Mouse (Mus musculus) gastrocnemius, postnatal 4 days (tissue): ENCODE results near the gene Slc44a2. TPM values are rescaled to one million over a fixed set of nuclear protein-coding genes. Genes with fewer than 3 reads are reported as not detected.

Experiments
- DNase-seq, 2 experiments: peaks; one replicate each; pipeline ENCODE4 v3.0.0; 2021 to 2022; ENCODE audit warnings: low spot score in 2 of 2, mixed read lengths in 2 of 2
- total RNA-seq, 2 experiments: library from RNA; stranded (reverse); gene quantifications; 2 replicates each; pipeline ENCODE4 v1.2.3; 2021

Slc44a2 gene
- total RNA-seq, 2 experiments from 2014 or later: 139 to 151 TPM

DNA sequence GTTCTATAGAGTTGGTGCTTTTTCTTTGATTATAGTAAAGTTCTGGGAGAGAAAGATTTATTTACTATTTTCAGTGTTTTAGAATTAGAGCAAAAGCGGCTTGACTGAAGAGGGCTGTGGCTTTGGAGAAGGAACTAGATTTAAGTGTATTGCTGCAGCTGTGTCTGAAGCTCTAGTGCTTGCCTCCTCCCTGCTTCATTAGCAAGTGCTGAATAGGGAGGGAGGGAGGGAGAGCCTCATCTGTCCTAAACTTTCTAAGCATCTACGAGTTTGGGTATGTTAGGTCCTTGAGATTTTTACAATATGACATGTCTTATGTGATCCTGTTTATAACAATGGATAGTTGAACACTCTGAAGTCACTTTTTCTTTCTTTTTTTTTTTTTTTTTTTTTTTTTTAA, 50.4 kb downstream of the Slc44a2 start:
- DNase-seq: no peak

GRCm38 (mm10) chr9:21372508-21372907, 52.0 kb downstream of the Slc44a2 start:
- DNase-seq: no peak

DNA sequence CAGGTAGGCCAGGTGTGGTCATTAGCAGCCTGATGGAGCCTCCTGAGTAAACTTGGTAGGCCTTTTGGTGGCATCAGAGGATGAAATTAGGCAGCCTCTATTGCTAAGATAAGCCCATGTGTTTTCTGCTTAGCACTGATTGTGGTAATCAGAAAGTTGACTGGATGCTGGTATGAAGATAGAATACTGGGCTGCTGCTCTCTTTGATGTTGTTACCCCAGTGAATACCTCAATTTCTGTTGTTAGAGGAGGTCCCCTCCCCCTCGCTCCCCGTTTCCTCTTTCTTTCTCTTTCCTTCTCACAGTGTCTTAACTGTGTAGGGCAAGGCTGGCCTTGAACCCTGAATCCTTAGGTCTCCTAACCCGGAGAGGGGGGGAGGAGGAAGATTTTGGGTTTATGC, 58.7 kb downstream of the Slc44a2 start:
- DNase-seq: no peak

- no peak for DNase-seq
Measured at GRCm38 (mm10) chr9:21380868-21381267, 60.4 kb downstream of the Slc44a2 start.

GRCm38 (mm10) chr9:21383966-21384365, 63.5 kb downstream of the Slc44a2 start:
- no peak for DNase-seq

GRCm38 (mm10) chr9:21392646-21393175, 72.2 kb downstream of the Slc44a2 start:
- no peak for DNase-seq

- DNase-seq: no peak
Measured at GRCm38 (mm10) chr9:21395692-21396091, 75.2 kb downstream of the Slc44a2 start.

- DNase-seq: no peak
Measured at GRCm38 (mm10) chr9:21397170-21397569, 76.7 kb downstream of the Slc44a2 start.

DNA sequence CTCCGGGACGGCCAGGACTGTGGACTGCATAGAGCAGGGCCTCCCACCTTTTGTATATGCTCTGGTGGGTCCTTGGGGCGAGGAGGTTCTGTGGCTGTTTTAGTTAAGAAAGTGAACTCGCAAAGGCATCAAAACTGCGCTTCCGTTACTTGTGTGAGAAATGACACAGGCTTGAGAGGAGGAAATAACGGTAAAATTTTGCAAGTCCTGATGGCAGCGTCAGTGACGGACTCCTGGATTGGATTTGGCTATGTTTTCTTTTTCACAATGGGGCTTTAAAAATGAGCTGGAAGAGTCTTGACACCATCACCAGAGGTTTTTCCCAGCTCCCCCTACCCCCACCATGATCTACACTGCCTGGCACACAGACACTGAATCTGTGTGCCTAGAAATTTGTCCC, 80.5 kb downstream of the Slc44a2 start:
- DNase-seq: no peak

DNA sequence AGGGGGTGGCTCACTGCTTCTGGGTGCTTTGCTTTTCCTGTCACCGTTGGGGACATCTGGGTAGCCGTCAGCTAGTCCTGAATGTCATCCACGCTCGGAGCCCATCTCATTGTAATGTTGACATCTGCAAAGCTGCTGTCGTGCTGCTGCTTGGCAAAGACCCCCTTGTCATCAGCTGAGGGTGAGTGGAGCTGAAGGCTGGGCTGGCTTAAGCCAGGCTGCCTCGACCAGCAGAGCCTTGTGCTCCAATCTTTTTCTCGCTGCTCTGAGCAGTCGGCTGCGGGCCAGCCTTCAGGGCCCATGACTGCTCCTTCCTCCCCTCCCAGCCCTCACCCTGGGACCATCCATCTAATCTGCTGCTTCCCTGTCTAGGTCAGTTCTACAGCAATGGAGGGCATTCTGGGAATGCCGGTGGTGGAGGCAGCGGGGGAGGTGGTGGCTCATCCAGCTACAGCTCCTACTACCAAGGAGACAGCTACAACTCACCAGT, 82.3 kb downstream of the Slc44a2 start:
- DNase-seq: no peak

- no peak for DNase-seq
Measured at GRCm38 (mm10) chr9:21403745-21404144, 83.2 kb downstream of the Slc44a2 start.

Other genes starting within 250 kb of the Slc44a2 start
- gene Gm49373, start 247.6 kb upstream of the Slc44a2 start, total RNA-seq: under 1 TPM; 0.29 to 0.59 TPM
- gene Fdx1l, start 247.1 kb upstream of the Slc44a2 start, total RNA-seq: 10 to 100 TPM; 28.6 to 31.6 TPM
- gene Gm38431, start 228.7 kb upstream of the Slc44a2 start, total RNA-seq: 1 to 10 TPM; 1.3 to 1.7 TPM
- 10 to 100 TPM; 33.0 to 37.3 TPM for gene Raver1, start 228.7 kb upstream of the Slc44a2 start, total RNA-seq
- gene Tyk2, start 189.5 kb upstream of the Slc44a2 start, total RNA-seq: 1 to 10 TPM; 9.3 TPM
- 100 to 1,000 TPM; 160 to 163 TPM for gene Cdc37, start 170.7 kb upstream of the Slc44a2 start, total RNA-seq
- 10 to 100 TPM; 11.6 to 13.8 TPM for gene Pde4a, start 155.0 kb upstream of the Slc44a2 start, total RNA-seq
- 10 to 100 TPM; 52.2 to 55.0 TPM for gene Keap1, start 81.3 kb upstream of the Slc44a2 start, total RNA-seq
- gene S1pr5, start 72.3 kb upstream of the Slc44a2 start, total RNA-seq: under 1 TPM; 0.26 to 0.32 TPM
- 10 to 100 TPM; 28.0 to 30.0 TPM for gene Atg4d, start 55.4 kb upstream of the Slc44a2 start, total RNA-seq
- 10 to 100 TPM; 18.1 to 21.3 TPM for gene Kri1, start 32.7 kb upstream of the Slc44a2 start, total RNA-seq
- gene Cdkn2d, start 29.3 kb upstream of the Slc44a2 start, total RNA-seq: 10 to 100 TPM; 20.5 to 24.0 TPM
- gene Ap1m2, start 8.4 kb upstream of the Slc44a2 start, total RNA-seq: not detected
- 10 to 100 TPM; 65.2 to 75.5 TPM for gene Ilf3, start 47.2 kb downstream of the Slc44a2 start, total RNA-seq
- 10 to 100 TPM; 15.1 to 18.5 TPM for gene Qtrt1, start 91.1 kb downstream of the Slc44a2 start, total RNA-seq
- 10 to 100 TPM; 75.0 to 86.0 TPM for gene Dnm2, start 104.2 kb downstream of the Slc44a2 start, total RNA-seq
- 10 to 100 TPM; 38.3 to 40.6 TPM for gene Tmed1, start 189.6 kb downstream of the Slc44a2 start, total RNA-seq
- gene AB124611, start 205.5 kb downstream of the Slc44a2 start, total RNA-seq: 1 to 10 TPM; 1.9 to 2.0 TPM
- gene Carm1, start 226.2 kb downstream of the Slc44a2 start, total RNA-seq: 10 to 100 TPM; 81.9 to 91.2 TPM